Mouse (Mus musculus): ENCODE data around the gene 4930524B15Rik.
"Not testable (repeated sequence)": the region's sequence is repeated elsewhere in the genome, so short reads cannot be mapped to it uniquely, and the experiment has no call there.

Gene 4930524B15Rik

GRCm38 (mm10) chr11:31984786-31985185 lies 19.4 kb downstream of the 4930524B15Rik start:
- DNase-seq (ENCODE audit: low spot score), result no peak

GRCm38 (mm10) chr11:31992535-31992934 lies 27.1 kb downstream of the 4930524B15Rik start:
- no peak for DNase-seq (ENCODE audit: low spot score)

- no peak for DNase-seq (ENCODE audit: low spot score)
Measured at GRCm38 (mm10) chr11:31999716-32000115, 34.3 kb downstream of the 4930524B15Rik start.

- DNase-seq (ENCODE audit: low spot score), result peak; percentile 90
Measured at GRCm38 (mm10) chr11:32000281-32000680, 34.9 kb downstream of the 4930524B15Rik start, which contains the start of gene Nsg2. Gene Nsg2, plus strand, starts transcription at chr11:32000463.

GRCm38 (mm10) chr11:32001181-32001910 lies 36.0 kb downstream of the 4930524B15Rik start:
- peak; percentile 70 for DNase-seq (ENCODE audit: low spot score)

GRCm38 (mm10) chr11:32002670-32003072 lies 37.3 kb downstream of the 4930524B15Rik start:
- DNase-seq (ENCODE audit: low spot score), result peak; percentile 78

GRCm38 (mm10) chr11:32008049-32008448 lies 42.7 kb downstream of the 4930524B15Rik start:
- DNase-seq (ENCODE audit: low spot score), result not testable (repeated sequence)

GRCm38 (mm10) chr11:32008852-32009251 lies 43.5 kb downstream of the 4930524B15Rik start:
- DNase-seq (ENCODE audit: low spot score), result no peak

- DNase-seq (ENCODE audit: low spot score), result peak; percentile 82
Measured at GRCm38 (mm10) chr11:32009961-32010662, 44.7 kb downstream of the 4930524B15Rik start.

GRCm38 (mm10) chr11:32010663-32010970 lies 45.2 kb downstream of the 4930524B15Rik start:
- DNase-seq (ENCODE audit: low spot score), result no peak

GRCm38 (mm10) chr11:32011867-32012603 lies 46.6 kb downstream of the 4930524B15Rik start:
- no peak for DNase-seq (ENCODE audit: low spot score)

- DNase-seq (ENCODE audit: low spot score), result no peak
Measured at GRCm38 (mm10) chr11:32013014-32013427, 47.6 kb downstream of the 4930524B15Rik start.

GRCm38 (mm10) chr11:32013561-32013960 lies 48.2 kb downstream of the 4930524B15Rik start:
- no peak for DNase-seq (ENCODE audit: low spot score)

GRCm38 (mm10) chr11:32018201-32018600 lies 52.8 kb downstream of the 4930524B15Rik start:
- DNase-seq (ENCODE audit: low spot score), result peak; percentile 51

- peak; percentile 17 for DNase-seq (ENCODE audit: low spot score)
Measured at GRCm38 (mm10) chr11:32020031-32020965, 54.9 kb downstream of the 4930524B15Rik start.

- no peak for DNase-seq (ENCODE audit: low spot score)
Measured at GRCm38 (mm10) chr11:32026634-32027033, 61.2 kb downstream of the 4930524B15Rik start.

GRCm38 (mm10) chr11:32027474-32028342 lies 62.3 kb downstream of the 4930524B15Rik start:
- peak; percentile 41 for DNase-seq (ENCODE audit: low spot score)

- DNase-seq (ENCODE audit: low spot score), result no peak
Measured at GRCm38 (mm10) chr11:32028605-32029004, 63.2 kb downstream of the 4930524B15Rik start.

All from embryo, embryonic 10 days (tissue).